Mouse (Mus musculus) brain, embryonic 18.5 days (tissue): ENCODE measurements around the gene Fgd6.

Experiments used
- DNase-seq: peaks from one replicate; pipeline ENCODE4 v3.0.0-alpha.2; 2012; ENCODE audit warnings: low read depth, low spot score

Fgd6 gene

DNA sequence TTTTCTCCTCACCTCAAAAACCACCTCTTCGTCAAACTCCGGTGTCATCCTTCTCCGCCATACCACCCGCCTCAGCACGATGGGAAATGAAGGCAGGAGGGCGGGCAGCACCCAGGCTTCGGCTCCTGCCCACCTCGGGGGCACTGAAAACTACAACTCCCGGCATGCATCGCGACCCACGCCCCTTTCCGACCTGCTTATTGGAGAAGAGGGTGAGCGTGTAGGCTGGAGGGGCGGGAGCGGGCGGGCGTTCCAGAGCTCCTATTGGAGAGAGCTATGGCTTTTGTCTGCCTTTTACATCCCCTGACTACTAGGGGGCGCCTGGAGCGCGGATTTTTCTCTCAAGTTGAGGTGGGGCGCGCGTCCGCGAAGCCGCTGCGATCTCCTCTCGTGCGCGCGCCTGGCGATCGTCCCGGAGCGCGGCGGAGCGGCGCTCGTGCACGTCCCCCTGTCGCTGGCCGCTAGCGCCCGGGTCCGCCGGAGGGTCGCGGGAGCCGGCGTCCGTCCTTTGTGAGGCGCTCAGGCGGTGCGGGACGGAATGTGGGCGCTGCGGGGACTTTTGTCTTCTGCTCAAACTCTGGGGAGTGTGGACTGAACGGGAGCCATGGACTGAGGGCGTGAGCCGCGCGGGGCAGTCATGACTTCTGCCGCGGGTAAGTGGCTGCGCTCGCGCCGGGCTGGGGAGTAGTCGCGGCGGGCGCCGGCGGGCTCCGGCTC lies at the start of gene Fgd6, which contains the start of gene Vezt:
Fgd6 (plus strand) TSS at position 344 of the 717 bp plus-strand sequence.
Vezt (minus strand) TSS at position 160 of the 717 bp plus-strand sequence.
- peak; percentile 99 for DNase-seq

DNA sequence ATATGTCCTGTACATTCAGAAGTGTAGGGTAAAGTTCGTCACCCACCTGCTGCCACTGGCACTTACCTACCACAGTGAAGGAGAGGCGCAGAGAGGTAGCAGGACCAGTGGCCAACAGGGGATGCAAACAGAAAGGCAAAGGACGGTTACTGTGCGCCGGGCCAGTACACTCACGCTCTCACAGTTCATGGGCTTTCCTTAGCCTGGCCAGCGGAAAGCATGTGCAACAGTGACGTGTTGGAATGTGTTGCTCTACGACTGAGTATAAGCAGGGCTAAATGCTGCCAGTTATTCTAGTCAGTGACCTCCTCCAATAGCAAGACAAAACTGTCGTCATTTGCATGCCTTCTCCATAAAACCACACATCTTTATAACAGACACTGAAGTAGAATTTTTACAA lies 41.7 kb upstream of the Fgd6 start:
- DNase-seq: no peak

DNA sequence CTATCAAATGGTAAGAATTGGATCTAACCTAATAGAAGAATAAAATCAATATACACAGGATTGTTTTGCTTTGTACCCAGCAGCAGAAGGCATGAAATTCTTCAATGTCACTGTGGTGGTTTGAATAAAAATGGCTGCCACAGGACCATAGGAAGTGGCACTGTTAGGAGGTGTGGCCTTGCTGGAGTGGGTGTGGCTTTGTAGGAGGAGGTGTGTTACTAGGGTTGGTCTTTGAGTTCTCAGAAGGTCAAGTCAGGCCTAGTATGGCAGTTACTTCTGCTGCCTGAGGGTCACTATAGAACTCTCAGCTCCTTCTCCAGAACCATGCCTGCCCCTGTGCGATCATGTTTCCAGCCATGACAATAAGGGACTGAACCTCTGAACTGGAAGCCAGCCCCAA lies 40.7 kb upstream of the Fgd6 start:
- DNase-seq: no peak

DNA sequence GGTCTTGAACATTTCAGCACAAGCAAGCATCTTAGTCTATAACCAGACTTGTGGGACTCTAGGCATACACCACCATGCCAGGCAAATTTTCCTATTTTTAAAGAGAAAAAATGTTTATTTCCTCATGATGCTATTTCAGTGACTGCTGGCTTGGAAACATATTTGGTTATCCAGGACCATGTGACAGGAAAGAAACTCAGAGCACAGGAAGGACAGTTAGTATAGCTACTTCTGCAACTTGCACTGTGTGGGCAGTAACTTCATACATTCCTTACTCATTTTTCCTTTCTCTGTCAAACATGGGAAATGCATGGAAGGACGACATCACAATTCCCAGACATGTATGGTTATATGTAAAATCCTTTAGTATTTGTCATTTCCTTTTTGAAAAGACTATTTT lies 36.4 kb upstream of the Fgd6 start:
- DNase-seq: no peak

DNA sequence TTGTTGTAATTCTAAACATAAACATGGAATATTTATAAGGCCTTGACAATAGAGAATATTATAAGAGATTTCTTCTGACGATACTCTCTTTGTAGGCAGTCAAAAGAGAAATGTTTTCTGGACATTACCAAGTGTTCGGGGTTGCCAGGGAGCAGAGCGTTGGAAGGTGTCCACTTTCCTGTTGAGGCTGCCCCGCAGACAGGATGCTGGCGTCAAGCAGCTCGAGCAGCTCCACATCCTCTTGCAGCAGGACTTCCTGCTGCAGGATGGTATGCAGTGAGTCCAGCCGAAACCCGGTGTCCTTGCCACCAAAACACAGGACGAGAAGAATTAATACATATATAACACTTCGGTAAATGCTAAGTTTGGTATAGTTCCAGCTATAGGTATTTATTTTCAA lies 35.6 kb upstream of the Fgd6 start:
- no peak for DNase-seq

DNA sequence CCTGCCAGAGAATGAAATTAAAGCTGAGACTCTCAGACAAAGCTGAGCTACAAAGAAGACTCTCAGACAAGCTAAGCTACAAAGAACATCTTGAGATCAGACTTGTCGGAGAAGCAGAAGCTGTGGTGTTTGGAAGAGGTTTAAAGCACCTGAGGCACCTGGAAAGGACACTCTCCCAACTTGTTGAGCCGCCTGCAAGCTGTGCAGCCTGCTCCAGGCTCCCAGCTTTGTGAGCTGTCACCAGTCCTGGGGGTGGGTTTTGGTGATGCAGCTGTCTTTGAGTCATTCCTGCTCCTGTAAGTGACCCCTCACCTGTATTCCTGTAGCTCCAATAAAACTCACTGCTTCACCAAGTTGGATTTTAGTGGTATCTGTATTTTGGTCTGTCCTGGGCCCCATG lies 27.4 kb upstream of the Fgd6 start:
- DNase-seq: no peak

DNA sequence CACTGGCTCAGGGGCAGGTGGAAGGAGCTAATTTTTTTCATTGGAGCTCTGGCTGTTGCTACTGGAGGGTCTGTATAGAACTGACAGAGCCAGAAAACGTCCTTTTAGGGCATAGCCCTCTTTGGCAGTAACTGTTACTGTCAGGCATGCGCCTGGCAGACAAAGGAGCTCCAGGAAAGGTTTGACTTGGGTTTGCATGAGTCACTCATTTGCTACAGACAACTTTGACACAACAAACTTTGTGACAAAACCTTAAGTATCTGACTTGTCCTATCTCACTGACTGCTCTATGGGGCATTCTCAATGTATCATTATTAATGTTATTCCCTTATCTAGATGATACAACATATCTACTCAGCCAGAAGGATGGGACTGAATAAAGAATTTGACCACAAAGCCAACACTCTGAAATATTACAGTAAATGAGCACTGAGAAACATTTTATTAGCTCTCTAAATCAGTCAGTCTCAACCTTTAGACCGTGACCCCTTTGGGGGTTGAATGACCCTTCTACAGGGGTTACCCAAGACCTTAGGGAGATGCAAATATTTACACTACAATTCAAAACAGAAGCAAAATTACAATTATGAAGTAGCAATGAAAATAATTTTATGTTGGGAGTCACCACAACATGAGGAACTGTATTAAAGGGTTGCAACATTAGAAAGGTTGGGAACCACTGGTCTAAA lies 25.7 kb upstream of the Fgd6 start:
- no peak for DNase-seq

DNA sequence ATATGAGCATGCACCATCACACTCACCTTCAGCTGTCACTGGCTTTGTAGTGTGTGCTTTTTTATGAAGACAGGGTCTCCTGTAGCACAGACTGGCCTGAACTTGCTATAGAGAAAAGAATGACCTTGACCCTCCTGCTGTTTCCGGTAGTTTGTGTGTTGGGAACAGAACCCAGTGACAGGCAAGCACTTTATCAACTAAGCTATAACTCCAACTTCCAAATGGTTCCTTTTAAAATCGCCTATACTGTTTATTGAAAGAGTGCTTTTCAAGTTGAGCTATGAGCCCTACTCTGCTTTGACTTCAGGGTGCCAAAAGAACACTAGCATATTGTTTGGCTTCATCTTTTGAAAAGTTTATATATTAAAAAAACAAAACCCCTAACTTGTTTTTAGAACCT lies 24.8 kb upstream of the Fgd6 start:
- DNase-seq: no peak

DNA sequence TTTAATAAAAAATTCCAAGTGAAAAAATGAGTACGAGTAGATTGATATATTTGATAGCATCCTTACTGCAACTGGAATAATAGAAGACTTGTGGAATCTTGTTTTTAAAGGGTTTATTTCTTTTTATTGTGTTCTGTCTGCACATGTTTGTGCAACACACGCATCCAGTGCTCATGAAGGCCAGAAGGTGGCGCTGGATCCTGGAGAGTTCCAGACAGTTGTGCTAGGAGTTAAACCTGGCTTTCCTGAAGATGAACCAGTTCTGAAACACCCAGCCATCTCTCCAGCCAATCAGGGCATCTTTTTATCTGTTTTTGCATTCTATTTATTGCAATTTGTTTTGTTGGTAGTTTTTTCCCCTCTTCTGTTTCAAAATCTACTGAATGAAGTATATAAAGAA lies 22.6 kb upstream of the Fgd6 start:
- DNase-seq: no peak

DNA sequence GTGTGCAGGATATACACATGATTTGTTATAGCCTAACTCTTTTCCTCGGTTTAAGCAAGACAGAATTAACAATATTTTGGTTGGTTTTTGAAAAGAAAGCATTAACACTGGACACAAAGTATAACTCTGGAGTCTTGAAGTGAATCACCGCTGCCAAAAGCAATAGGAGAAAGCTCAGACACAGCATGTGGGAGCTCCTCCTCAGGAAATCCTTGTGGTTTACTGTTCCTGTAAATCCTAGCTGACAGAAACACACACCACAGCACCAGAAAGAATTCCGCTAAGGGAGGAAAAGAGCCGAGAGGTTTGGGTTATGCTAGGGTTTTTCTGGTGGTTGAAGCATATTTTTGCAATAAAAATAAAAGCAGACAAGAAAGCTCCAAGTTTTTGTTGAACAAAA lies 21.6 kb upstream of the Fgd6 start:
- DNase-seq: no peak

DNA sequence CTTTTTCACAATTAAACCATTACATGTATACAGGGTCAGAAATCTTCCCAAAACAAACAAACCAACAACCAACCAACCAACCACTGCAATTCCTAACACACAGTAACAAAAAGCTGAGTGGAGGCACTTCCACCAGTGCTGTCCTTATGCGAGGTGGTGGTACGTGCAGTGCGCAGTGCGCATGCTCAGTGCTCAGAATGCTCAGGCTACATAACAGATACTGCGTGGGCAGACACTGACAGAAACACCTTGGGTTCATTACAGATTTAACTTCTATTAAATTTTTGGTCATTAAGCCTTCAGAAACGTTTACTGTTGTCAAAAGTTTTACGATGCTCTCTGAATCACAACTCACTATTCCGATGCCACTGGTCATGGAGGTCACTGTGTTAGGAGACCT lies 18.3 kb upstream of the Fgd6 start:
- no peak for DNase-seq

DNA sequence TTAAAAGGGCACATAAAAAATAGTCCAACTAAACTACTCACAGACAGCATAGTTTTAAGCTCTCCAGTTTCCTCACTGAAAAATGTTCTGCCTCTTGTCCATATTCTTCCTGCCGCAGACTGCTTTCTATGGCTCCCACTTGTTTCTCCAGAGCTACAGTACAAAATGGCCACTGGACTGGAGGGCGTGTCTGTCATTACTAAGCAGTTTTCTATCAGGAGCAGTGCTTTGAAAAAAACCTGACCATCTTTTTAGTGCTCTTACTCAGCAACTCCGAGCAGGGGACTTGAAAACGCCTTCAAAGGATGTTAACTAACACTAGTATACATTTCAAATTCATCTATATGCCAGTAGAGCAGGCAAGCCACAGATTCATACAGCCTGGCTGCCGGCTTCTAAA lies 15.2 kb upstream of the Fgd6 start:
- DNase-seq: no peak

DNA sequence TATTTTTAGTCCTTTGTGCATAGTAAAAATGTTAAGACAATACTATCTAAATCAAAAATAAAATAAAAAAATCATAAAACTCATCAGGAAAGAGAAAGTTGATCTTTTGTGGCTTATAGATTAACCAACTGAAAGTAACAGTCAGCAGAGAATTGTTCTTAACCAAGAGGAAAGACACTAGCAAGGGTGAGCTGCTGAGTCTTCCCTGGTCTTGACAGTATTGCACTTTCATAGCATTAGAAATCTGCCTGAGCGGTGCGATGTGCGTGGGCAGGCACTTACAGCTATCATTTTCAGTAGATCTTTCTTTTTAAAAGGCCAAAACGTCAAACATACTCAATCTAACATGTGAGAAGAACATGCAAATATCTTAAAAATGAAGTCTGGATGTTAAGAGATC lies 14.7 kb upstream of the Fgd6 start:
- no peak for DNase-seq

DNA sequence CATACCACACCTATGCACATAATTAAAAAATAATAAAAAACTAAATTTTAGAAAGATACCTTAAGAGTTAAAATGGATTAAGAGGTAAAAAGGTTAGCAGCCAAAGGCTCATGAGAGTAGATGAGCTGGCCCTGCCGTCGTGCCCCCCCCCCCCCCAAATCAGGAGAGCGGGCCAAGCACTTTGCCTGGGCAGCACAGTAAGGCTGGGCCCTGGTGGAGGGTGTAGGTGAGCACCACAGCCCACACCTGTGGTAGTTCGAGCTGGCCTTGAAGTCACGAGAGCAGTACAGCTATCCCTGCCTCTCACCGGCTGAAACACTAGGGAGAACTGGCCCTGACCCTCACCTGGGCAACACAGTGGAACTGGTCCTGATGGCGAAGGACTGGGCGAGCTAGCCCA lies 10.7 kb upstream of the Fgd6 start:
- no peak for DNase-seq

DNA sequence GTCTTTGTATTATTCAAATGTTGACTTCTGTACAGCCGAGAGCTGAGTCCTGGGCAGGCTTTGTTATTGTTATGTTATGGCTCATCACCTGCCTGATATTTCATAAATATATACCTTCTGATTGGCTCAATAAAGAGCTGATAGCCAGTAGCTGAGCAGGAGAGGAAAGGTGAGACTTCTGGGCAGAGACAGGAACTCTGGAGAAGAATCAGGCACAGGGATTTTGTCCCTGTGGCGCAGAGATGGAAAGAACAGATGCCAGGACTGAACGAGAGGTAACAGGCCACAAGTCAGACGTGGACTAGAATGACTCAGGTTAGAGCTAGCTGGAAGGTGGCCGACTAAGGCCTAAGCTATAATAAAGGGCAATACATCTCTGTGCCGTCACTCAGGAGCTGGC lies 7.3 kb upstream of the Fgd6 start:
- DNase-seq: no peak

DNA sequence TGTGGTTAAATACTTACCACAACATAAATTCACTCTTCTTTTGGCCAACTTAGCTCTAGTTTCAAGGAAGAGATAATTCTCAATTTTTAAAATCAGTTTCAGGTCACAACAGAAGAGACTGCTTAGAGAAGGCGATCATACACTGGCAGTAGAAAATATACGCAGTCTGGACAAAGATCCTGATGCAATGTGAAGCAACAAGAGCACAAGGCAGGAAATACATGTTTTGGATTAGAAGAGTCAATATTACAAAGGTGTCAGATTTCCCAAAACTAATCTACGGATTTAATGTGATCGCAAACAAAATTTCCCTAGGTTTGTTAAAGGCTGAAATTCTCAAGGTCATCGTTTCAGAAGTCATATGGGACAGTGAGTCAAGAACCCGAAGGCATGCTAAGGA lies 4.6 kb upstream of the Fgd6 start:
- DNase-seq: no peak

DNA sequence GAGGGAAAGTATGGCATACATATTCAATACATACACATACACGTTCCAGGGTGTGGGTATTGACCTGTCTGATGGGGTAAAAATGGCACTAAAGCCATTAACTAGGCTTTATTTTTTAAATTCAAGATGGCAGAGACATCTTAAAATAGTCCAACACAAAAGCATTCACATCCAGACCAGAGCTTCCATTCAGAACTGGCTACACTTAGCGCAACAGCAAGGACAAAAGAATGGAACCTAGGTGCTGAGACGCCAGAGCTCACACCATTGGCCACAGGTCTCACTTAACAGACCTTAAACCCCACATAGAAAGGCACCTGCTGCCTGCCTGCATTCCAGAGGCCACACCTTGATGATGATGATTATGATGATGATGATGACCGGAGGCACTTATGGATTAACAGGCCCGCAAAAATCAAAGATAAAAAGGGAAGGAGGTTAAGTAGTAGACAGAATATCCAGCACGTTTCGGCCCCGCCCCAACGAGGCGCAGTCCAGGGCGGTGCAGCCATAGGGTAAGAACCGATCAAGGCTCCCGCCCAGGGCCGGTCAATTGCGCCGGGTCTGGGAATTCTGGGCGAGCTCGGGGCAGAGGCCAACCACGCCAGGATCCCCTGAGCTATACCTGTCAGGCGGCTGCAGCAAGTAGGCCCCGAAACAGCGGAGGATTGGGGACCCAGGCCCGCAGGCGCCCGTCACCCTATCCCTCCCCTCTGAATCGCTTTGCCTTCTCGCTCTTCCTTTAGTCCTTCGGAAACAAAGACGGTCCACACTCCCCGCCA lies 734 bp upstream of the Fgd6 start:
- peak; percentile 18 for DNase-seq

DNA sequence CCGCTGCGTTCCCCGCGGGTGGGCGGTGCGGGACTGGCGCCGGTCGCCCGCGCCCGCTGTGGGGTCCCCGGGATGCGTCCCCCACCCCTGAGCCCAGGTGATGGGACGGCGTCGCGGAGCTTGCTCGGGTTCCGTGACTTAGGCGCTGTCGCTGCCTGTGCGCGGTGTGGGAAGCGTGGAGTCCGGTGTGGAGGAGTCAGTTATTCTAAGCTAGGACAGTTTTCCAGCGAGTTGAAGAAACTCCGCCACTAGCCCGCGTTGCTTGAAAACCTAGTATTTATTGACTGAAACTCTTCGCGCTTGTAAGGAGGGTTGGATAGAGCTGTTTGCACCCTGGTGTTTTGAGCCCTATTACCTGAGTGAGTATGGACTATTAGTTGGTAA lies 566 bp downstream of the Fgd6 start:
- DNase-seq: peak; percentile 8

DNA sequence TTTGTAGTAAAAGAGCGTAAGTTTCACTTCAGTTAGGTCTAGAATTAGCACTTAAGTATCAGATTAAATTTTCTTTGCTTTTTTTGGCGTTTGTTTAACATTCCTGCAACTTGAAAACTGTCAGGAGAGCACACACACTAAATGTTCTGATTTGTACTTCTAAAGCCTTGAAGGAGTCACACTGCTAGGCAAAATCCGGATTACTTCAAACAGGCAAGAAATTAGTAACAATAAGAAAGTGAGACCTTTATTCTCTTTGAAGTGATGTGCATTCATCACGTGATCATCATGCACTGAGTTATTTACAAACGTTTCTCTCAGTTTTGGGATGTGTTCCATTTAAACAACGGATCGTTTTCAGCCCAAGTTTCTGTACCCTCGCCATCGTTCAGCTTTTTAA lies 1.4 kb downstream of the Fgd6 start:
- no peak for DNase-seq

DNA sequence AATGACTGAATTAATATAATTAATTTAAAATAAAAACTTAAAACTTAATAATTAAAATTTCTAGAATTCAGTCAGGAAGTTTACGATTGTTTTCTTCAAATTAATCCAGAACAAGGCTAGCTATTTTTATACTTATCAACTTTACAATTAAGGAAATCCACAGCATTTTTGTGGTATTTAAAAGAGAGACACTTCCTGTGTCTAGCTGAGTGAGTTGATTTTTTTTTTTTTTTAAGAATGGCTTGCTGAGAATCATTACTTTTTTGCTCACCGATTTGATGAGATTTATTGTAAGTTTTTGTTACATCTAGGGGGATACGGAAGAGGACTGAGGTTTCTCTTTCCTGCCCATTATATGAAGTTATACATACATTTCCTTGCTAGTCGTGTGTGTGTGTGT lies 1.8 kb downstream of the Fgd6 start:
- DNase-seq: no peak

DNA sequence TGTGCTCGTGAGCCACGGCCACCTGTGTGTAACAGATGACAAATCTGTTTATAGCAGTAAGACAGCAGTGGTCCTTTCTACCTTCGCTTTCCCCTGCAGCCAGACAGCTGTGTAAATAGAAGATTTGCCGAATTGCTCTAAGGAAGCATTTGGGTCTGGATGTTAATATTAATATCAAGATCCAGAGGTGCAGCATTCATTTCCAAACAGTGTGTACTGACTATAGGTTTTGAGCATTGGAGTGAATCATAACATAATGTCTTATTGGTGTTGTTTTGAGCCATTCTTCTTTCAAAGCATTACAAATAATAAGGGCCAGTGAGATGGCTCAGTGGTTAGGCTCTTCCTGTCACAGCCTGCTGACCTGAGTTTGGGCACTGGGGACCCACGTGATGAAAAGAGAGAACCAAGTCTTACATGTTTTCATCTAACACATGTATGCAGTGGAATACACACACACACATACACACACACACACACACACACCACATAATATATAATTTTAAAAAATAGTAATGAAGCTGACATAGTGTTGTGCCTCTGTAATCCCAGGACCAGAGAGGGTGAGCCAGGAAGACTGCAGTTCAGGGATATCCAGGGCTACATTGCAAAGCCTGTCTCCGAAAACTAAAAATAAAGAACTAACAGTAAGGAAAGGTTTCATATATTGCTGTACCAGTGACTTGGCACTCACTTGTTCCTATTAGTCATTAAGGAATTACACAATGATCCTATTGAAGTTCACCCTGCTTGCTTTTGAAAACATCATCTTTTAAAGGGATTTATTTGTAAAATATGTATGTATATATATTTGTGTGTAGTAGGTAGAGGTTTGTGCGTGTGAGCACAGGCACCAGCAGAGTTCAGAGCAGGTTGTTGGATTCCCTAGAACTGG lies 2.8 kb downstream of the Fgd6 start:
- no peak for DNase-seq

DNA sequence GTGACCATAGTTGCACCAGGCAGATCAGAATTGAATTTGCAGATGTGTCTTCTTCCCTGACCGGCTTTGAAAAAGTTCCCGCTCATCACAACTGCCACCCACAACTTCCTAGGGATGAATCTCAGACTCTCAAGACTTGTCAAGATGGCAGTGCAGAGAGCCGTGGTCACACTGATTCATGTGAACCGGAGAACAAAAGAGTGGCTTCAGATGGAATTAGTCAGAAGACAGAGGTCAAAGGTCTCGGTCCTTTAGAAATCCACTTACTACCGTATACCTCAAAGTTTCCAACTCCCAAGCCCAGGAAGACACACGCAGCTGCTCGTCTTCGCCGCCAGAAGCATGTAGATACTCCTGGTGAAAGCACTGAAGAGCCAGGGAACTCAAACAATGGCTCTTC lies 8.1 kb downstream of the Fgd6 start:
- DNase-seq: no peak
